Mouse (Mus musculus) forebrain, postnatal 0 days (tissue): ENCODE measurements at regions not wholly inside any gene's neighbourhood (a gene's known extent, or its start where the extent isn't known, plus 50 kb on each side); places are given as distances from the start of the nearest gene placed in this dataset.
A peak's percentile ranks its signal among the peaks of the same experiment; 100 is the strongest.

Experiments used
- ATAC-seq: fragments of 200-750 bp; cut with Nextera tagmentation; 2 replicates; pipeline ENCODE4 v1.8.0; 2017; ENCODE audit warnings: mild to moderate bottlenecking, moderate library complexity
- DNase-seq: peaks from one replicate; pipeline ENCODE4 v3.0.0-alpha.2; 2015
- H3K27ac ChIP-seq: fragments of 300-500 bp; sonication (generic); 2 replicates; pipeline ENCODE4 v1.5.1; 2014; ENCODE audit warnings: low read depth, mild to moderate bottlenecking, antibody characterized with exemption, low read length, moderate library complexity, mixed read lengths
- H3K27me3 ChIP-seq: fragments of 300-500 bp; sonication (generic); 2 replicates; pipeline ENCODE4 v1.6.1; 2014; ENCODE audit warnings: mild to moderate bottlenecking, low read length, mixed read lengths; ENCODE audit not compliant: insufficient read depth
- H3K36me3 ChIP-seq: fragments of 300-500 bp; sonication (generic); 2 replicates; pipeline ENCODE4 v1.6.1; 2014; ENCODE audit warnings: mild to moderate bottlenecking, moderate library complexity; ENCODE audit not compliant: insufficient read depth
- H3K4me1 ChIP-seq: fragments of 300-500 bp; sonication (generic); 2 replicates; pipeline ENCODE4 v1.6.1; 2014; ENCODE audit warnings: antibody characterized with exemption; ENCODE audit not compliant: insufficient read depth
- H3K4me2 ChIP-seq: fragments of 300-500 bp; sonication (generic); 2 replicates; pipeline ENCODE4 v1.6.1; 2014; ENCODE audit warnings: low read depth, mild to moderate bottlenecking, moderate library complexity
- H3K4me3 ChIP-seq: fragments of 300-500 bp; sonication (generic); 2 replicates; pipeline ENCODE4 v1.5.1; 2014; ENCODE audit warnings: low read depth, low read length, mixed read lengths
- H3K9ac ChIP-seq: fragments of 300-500 bp; sonication (generic); 2 replicates; pipeline ENCODE4 v1.6.1; 2014; ENCODE audit warnings: mild to moderate bottlenecking
- H3K9me3 ChIP-seq: fragments of 300-500 bp; sonication (generic); 2 replicates; pipeline ENCODE4 v1.6.1; 2016; ENCODE audit warnings: low read length
- CTCF ChIP-seq: sonication (generic); IDR thresholded peaks from 2 replicates; pipeline ENCODE4 v1.5.1; 2016; ENCODE audit warnings: antibody characterized with exemption, control low read depth, low read depth
- WGBS: fragments of 180-500 bp; shearing (Covaris S2); extraction: QIAGEN DNeasy Blood & Tissue Kit; methylation state at CpG from one replicate; pipeline ENCODE4 v1.1.7; 2014; 5-methylcytosine and 5-hydroxymethylcytosine counted together

- H3K27ac ChIP-seq, result no peak overlapping the region
Measured at GRCm38 (mm10) chr4:72688842-72689241, 163.6 kb downstream of the Aldoart1 start.

GRCm38 (mm10) chr4:72674006-72674405 lies 178.4 kb downstream of the Aldoart1 start:
- Histone ChIP-seq H3K4me3 (no peak overlapping the region), H3K9me3 (no peaks in the 10 kb centered on the region), H3K36me3 (no peaks in the 10 kb centered on the region), H3K4me1 (no peaks in the 10 kb centered on the region), H3K4me2 (no peak overlapping the region), H3K27me3 (no peaks in the 10 kb centered on the region), H3K27ac (no peak overlapping the region), H3K9ac (no peak overlapping the region)
- WGBS, result 67% methylated on average over 2 of the region's 2 CpGs
- TF ChIP-seq CTCF, result no peak
- DNase-seq, result no peak
- ATAC-seq, result no peak

More at GRCm38 (mm10) chr4:72688842-72689241, 163.6 kb downstream of the Aldoart1 start:
- H3K27me3 ChIP-seq, result no peaks in the 10 kb centered on the region
- ATAC-seq (no peak), DNase-seq (no peak)
- no peak for TF ChIP-seq CTCF
- H3K36me3 ChIP-seq, result no peaks in the 10 kb centered on the region
- H3K4me3 ChIP-seq, result no peak overlapping the region
- no peak overlapping the region for H3K9ac ChIP-seq
- WGBS, result 79% methylated on average over 4 of the region's 4 CpGs
- H3K4me1 ChIP-seq, result no peaks in the 10 kb centered on the region
- H3K4me2 ChIP-seq, result no peak overlapping the region
- no peaks in the 10 kb centered on the region for H3K9me3 ChIP-seq

- WGBS, result 85% methylated on average over 5 of the region's 5 CpGs
Measured at GRCm38 (mm10) chr4:72671652-72672411, 180.6 kb downstream of the Aldoart1 start.

GRCm38 (mm10) chr4:72669827-72670494 lies 182.5 kb downstream of the Aldoart1 start:
- no peaks in the 10 kb centered on the region for H3K4me1 ChIP-seq
- no peak for ATAC-seq
- no peaks in the 10 kb centered on the region for H3K36me3 ChIP-seq
- H3K27me3 ChIP-seq, result no peaks in the 10 kb centered on the region
- no peaks in the 10 kb centered on the region for H3K9me3 ChIP-seq
- no peak overlapping the region for H3K4me3 ChIP-seq
- TF ChIP-seq CTCF, result no peak
- no peak for DNase-seq
- no peak overlapping the region for H3K4me2 ChIP-seq
- H3K9ac ChIP-seq, result no peak overlapping the region
- no peak overlapping the region for H3K27ac ChIP-seq
- WGBS, result 87% methylated on average over 5 of the region's 5 CpGs

More at GRCm38 (mm10) chr4:72671652-72672411, 180.6 kb downstream of the Aldoart1 start:
- Histone ChIP-seq H3K9me3 (no peaks in the 10 kb centered on the region), H3K27me3 (no peaks in the 10 kb centered on the region), H3K36me3 (no peaks in the 10 kb centered on the region), H3K4me1 (no peaks in the 10 kb centered on the region), H3K4me3 (no peak overlapping the region), H3K27ac (no peak overlapping the region), H3K4me2 (no peak overlapping the region), H3K9ac (no peak overlapping the region)
- TF ChIP-seq CTCF, result no peak
- ATAC-seq, result no peak
- DNase-seq, result no peak

- Histone ChIP-seq H3K4me3 (no peak overlapping the region), H3K27ac (no peak overlapping the region), H3K9me3 (no peaks in the 10 kb centered on the region), H3K36me3 (no peaks in the 10 kb centered on the region), H3K4me2 (no peak overlapping the region), H3K27me3 (no peaks in the 10 kb centered on the region), H3K9ac (no peak overlapping the region), H3K4me1 (no peaks in the 10 kb centered on the region)
- TF ChIP-seq CTCF, result no peak
- DNase-seq (no peak), ATAC-seq (no peak)
Measured at GRCm38 (mm10) chr4:72664379-72664778, 188.1 kb downstream of the Aldoart1 start.

- H3K9ac ChIP-seq, result no peak overlapping the region
- H3K4me2 ChIP-seq, result no peak overlapping the region
- H3K27ac ChIP-seq, result no peak overlapping the region
- peak; percentile 9 for DNase-seq
- no peak for TF ChIP-seq CTCF
- no peak overlapping the region for H3K4me3 ChIP-seq
- H3K36me3 ChIP-seq, result no peaks in the 10 kb centered on the region
- no peaks in the 10 kb centered on the region for H3K27me3 ChIP-seq
- no peaks in the 10 kb centered on the region for H3K4me1 ChIP-seq
- ATAC-seq, result 0 out of 2 replicates have a peak, but pooled peaks have one; percentile 20
- H3K9me3 ChIP-seq, result no peaks in the 10 kb centered on the region
Measured at GRCm38 (mm10) chr4:72662477-72662876, 190.0 kb downstream of the Aldoart1 start.

GRCm38 (mm10) chr4:72656206-72656605 lies 196.2 kb downstream of the Aldoart1 start:
- ATAC-seq (no peak), DNase-seq (no peak)
- H3K4me1 ChIP-seq, result no peaks in the 10 kb centered on the region
- no peak for TF ChIP-seq CTCF
- no peak overlapping the region for H3K4me2 ChIP-seq
- no peaks in the 10 kb centered on the region for H3K9me3 ChIP-seq
- no peak overlapping the region for H3K9ac ChIP-seq
- H3K36me3 ChIP-seq, result no peaks in the 10 kb centered on the region
- 93% methylated on average over 1 of the region's 1 CpGs for WGBS
- H3K27me3 ChIP-seq, result no peaks in the 10 kb centered on the region
- no peak overlapping the region for H3K4me3 ChIP-seq
- H3K27ac ChIP-seq, result no peak overlapping the region
